Mouse (Mus musculus) bone marrow, adult 2 months (tissue): ENCODE measurements around the gene Aff3.

ENCODE experiments used
- CTCF ChIP-seq: fragments of 200-500 bp; IDR thresholded peaks from 2 replicates; pipeline ENCODE4 v1.5.1; 2011; ENCODE audit warnings: low read length, control low read depth; ENCODE audit not compliant: control insufficient read depth, insufficient read depth
- POLR2A ChIP-seq: fragments of 200-500 bp; IDR thresholded peaks from 2 replicates; pipeline ENCODE4 v1.6.1; 2011; ENCODE audit warnings: low read depth, mild to moderate bottlenecking, control low read depth, low read length, borderline replicate concordance; ENCODE audit not compliant: control insufficient read depth

GRCm38 (mm10) chr1:38389576-38389975 lies 275.2 kb downstream of the Aff3 start:
- no peak for TF ChIP-seq CTCF
- TF ChIP-seq POLR2A = no peak
